Mouse (Mus musculus): Measurements from ENCODE around the gene Acy3. TPM values are rescaled to one million over a fixed set of nuclear protein-coding genes. Genes with fewer than 3 reads are reported as not detected.

Gene Acy3
- polyA plus RNA-seq, 1 experiment = 1,670 TPM

DNA sequence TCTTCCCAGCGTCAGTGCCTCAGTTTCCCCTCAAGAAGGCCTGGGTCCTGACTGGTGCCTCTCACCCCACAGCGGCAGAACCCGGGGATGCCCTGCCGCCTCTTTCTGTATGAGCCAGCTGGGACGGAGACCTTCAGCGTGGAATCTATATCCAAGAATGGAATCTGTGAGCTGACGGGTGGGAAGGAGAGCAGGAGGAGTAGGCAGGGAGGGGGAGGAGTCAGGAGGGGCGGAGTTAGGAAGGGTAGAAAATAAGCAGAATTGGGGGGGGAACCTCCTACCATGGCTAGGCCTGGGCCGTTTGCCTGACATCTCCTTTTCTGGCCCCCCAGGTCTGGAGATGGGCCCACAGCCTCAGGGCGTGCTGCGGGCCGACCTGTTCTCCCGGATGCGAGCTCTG is 1.7 kb downstream of the Acy3 start:
- H3K36me3 ChIP-seq (ENCODE audit: control insufficient read depth, insufficient read depth, low read length) = no peaks in the 10 kb centered on the region; the same call in 1 of the 2 replicates
- H3K27ac ChIP-seq (ENCODE audit: insufficient read depth, low read depth, low read length) = peak overlapping the region; percentile 94; the same call in 1 of the 2 replicates
- peak overlapping the region; percentile 51 for H3K4me3 ChIP-seq (ENCODE audit: insufficient read depth, low read depth, low read length)
- no peaks in the 10 kb centered on the region for H3K27me3 ChIP-seq (replicated peaks; ENCODE audit: control insufficient read depth, insufficient read depth, low read length)
- peaks cover 18% of the 10 kb centered on the region for H3K4me1 ChIP-seq (ENCODE audit: control insufficient read depth, insufficient read depth, low read length)
- 73% methylated on average over 14 of the region's 14 CpGs for WGBS
- peak; percentile 58 for DNase-seq
- TF ChIP-seq CTCF (conservative IDR thresholded peaks at IDR 0.05; ENCODE audit: insufficient read depth, insufficient read length, low read depth, low read length) (no peak), POLR2A (IDR thresholded peaks at IDR 0.05; ENCODE audit: low read depth, low read length) (no peak)

DNA sequence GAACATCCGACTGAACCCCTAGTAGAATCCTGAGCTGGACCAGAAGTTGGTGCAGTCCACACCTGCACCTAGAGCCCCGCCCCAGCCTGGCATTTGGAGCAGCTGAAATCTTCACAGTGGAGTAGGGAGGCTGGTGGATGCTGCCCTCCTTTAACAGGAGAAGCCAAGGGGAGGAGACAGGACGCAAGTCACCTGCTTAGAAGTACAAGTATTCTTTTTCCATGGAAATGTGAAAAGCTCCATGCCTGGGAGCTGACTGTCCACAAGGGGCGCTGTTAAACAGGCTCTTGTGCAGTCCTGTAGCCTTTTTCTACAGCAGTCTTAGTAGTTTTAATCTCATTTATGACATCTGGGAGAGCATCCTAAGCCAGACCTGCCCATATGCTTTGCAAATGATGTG is 2.4 kb downstream of the Acy3 start:
- H3K27ac ChIP-seq (ENCODE audit: insufficient read depth, low read depth, low read length) = no peak overlapping the region
- DNase-seq = peak; percentile 57
- peaks cover 18% of the 10 kb centered on the region for H3K4me1 ChIP-seq (ENCODE audit: control insufficient read depth, insufficient read depth, low read length)
- no peaks in the 10 kb centered on the region; the same call in 1 of the 2 replicates for H3K36me3 ChIP-seq (ENCODE audit: control insufficient read depth, insufficient read depth, low read length)
- no peaks in the 10 kb centered on the region for H3K27me3 ChIP-seq (replicated peaks; ENCODE audit: control insufficient read depth, insufficient read depth, low read length)
- peak overlapping the region; percentile 51 for H3K4me3 ChIP-seq (ENCODE audit: insufficient read depth, low read depth, low read length)
- TF ChIP-seq CTCF (conservative IDR thresholded peaks at IDR 0.05; ENCODE audit: insufficient read depth, insufficient read length, low read depth, low read length) (peak; percentile 36; the same call in 1 of the 2 replicates), POLR2A (IDR thresholded peaks at IDR 0.05; ENCODE audit: low read depth, low read length) (no peak)
- WGBS = 84% methylated on average over 4 of the region's 4 CpGs

DNA sequence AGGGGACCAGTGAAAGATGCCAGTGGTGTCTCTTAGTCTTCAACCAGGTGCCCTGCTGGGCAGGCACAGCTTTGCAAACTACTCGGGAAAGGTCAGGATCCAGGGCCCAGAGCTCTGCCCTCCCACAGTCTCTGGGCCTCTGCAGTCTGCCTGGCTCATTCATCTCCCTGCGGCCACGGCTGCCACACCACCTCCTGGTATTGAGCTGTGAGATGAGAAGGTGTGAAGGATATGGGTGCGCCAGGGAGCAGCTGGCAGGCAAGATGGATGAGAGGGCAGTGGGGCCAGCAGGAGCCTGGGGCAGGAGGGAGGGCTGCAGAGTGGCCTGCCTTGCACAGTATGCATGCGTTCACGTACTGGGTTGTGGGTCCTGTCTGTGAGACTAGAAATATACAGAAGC is 4.4 kb downstream of the Acy3 start:
- H3K27me3 ChIP-seq (replicated peaks; ENCODE audit: control insufficient read depth, insufficient read depth, low read length) = no peaks in the 10 kb centered on the region
- no peak overlapping the region for H3K27ac ChIP-seq (ENCODE audit: insufficient read depth, low read depth, low read length)
- no peaks in the 10 kb centered on the region; the same call in 1 of the 2 replicates for H3K36me3 ChIP-seq (ENCODE audit: control insufficient read depth, insufficient read depth, low read length)
- no peak overlapping the region for H3K4me3 ChIP-seq (ENCODE audit: insufficient read depth, low read depth, low read length)
- 55% methylated on average over 6 of the region's 6 CpGs for WGBS
- peak; percentile 49 for DNase-seq
- TF ChIP-seq POLR2A (IDR thresholded peaks at IDR 0.05; ENCODE audit: low read depth, low read length) (peak; percentile 53), CTCF (conservative IDR thresholded peaks at IDR 0.05; ENCODE audit: insufficient read depth, insufficient read length, low read depth, low read length) (no peak)
- peaks cover 3% of the 10 kb centered on the region; the same call in 1 of the 2 replicates for H3K4me1 ChIP-seq (ENCODE audit: control insufficient read depth, insufficient read depth, low read length)

DNA sequence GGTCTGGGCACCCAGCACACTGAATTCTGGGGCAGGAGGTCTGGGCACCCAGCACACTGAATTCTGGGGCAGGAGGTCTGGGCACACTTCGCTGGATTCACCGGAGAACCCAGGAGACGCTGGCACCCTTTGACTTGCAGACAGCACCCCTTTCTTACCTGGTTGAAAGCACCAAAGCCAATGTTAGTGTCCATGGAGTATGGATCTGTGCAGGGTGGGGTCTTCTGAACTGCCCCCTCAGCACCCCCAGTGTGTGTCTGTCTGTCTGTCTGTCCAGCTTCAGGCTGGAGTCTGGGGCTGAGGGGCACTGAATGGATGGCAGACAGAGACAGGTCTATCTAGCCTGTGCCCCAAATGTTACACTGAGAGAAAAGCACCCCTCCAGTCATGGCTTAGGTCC is 5.2 kb downstream of the Acy3 start:
- no peaks in the 10 kb centered on the region for H3K27me3 ChIP-seq (replicated peaks; ENCODE audit: control insufficient read depth, insufficient read depth, low read length)
- DNase-seq = peak; percentile 57
- no peaks in the 10 kb centered on the region; the same call in 1 of the 2 replicates for H3K36me3 ChIP-seq (ENCODE audit: control insufficient read depth, insufficient read depth, low read length)
- no peak overlapping the region for H3K4me3 ChIP-seq (ENCODE audit: insufficient read depth, low read depth, low read length)
- H3K27ac ChIP-seq (ENCODE audit: insufficient read depth, low read depth, low read length) = no peak overlapping the region
- WGBS = 79% methylated on average over 3 of the region's 3 CpGs
- peaks cover 4% of the 10 kb centered on the region for H3K4me1 ChIP-seq (ENCODE audit: control insufficient read depth, insufficient read depth, low read length)
- TF ChIP-seq POLR2A (IDR thresholded peaks at IDR 0.05; ENCODE audit: low read depth, low read length) = no peak
- no peak for TF ChIP-seq CTCF (conservative IDR thresholded peaks at IDR 0.05; ENCODE audit: insufficient read depth, insufficient read length, low read depth, low read length)

DNA sequence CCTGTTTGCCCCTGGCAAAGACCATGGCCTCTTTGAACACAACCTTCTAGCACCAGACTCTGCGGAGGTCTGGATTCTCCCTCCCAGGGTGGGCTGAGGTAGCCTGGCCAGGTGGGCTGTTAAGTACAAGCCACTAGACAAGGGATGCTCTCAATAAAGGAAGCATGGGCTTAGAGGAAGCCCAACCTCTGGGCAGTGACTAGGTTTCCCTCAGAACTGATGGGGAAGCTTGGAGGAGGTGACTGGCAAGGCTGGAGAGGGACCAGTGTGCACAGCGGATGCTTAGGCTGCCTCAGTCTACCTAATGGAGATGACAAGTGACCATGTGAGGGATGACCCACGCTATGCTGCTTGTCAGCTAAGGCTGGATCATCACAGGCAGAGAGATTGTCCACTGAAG is 5.6 kb downstream of the Acy3 start:
- H3K4me3 ChIP-seq (ENCODE audit: insufficient read depth, low read depth, low read length) = no peak overlapping the region
- whole genome bisulfite sequencing = 75% methylated on average over 3 of the region's 3 CpGs
- no peak overlapping the region for H3K27ac ChIP-seq (ENCODE audit: insufficient read depth, low read depth, low read length)
- no peaks in the 10 kb centered on the region for H3K27me3 ChIP-seq (replicated peaks; ENCODE audit: control insufficient read depth, insufficient read depth, low read length)
- no peaks in the 10 kb centered on the region; the same call in 1 of the 2 replicates for H3K36me3 ChIP-seq (ENCODE audit: control insufficient read depth, insufficient read depth, low read length)
- H3K4me1 ChIP-seq (ENCODE audit: control insufficient read depth, insufficient read depth, low read length) = peaks cover 8% of the 10 kb centered on the region
- DNase-seq = peak; percentile 59
- TF ChIP-seq POLR2A (IDR thresholded peaks at IDR 0.05; ENCODE audit: low read depth, low read length) = peak; percentile 44
- TF ChIP-seq CTCF (conservative IDR thresholded peaks at IDR 0.05; ENCODE audit: insufficient read depth, insufficient read length, low read depth, low read length) = no peak

DNA sequence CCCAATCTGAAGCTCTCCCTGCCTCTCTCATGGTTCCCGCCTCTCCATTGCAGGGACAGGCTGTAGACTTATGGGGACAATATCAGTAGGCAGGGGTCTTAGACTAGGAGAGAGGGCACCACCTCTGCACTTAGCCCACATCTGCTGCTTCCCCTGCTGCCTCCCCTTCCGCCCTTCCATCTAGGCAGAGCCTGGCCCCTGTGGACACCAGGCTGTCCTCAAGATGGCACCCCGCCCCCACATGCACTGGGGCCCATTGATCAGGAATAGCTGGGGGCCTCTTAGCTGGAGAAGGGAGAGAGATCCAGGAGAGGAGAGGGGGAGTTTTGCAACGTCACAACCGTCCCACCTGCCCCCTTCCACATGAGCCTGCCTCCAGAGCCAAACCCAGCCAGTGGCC is 6.0 kb downstream of the Acy3 start, which contains the start of gene Tbx10:
Gene Tbx10 (plus strand): TSS at position 337 of the 400 bp plus-strand sequence.
- TF ChIP-seq POLR2A (IDR thresholded peaks at IDR 0.05; ENCODE audit: low read depth, low read length) (no peak), CTCF (conservative IDR thresholded peaks at IDR 0.05; ENCODE audit: insufficient read depth, insufficient read length, low read depth, low read length) (no peak)
- Histone ChIP-seq H3K4me3 (ENCODE audit: insufficient read depth, low read depth, low read length) (no peak within 1 kb of the TSS), H3K36me3 (ENCODE audit: control insufficient read depth, insufficient read depth, low read length) (no peaks in the 10 kb centered on the region; the same call in 1 of the 2 replicates), H3K27ac (ENCODE audit: insufficient read depth, low read depth, low read length) (no peak within 1 kb of the TSS), H3K27me3 (replicated peaks; ENCODE audit: control insufficient read depth, insufficient read depth, low read length) (no peaks in the 10 kb centered on the region), H3K4me1 (ENCODE audit: control insufficient read depth, insufficient read depth, low read length) (peaks cover 13% of the 10 kb centered on the region)
- peak; percentile 47 for DNase-seq
- WGBS = 61% methylated on average over 5 of the region's 5 CpGs

DNA sequence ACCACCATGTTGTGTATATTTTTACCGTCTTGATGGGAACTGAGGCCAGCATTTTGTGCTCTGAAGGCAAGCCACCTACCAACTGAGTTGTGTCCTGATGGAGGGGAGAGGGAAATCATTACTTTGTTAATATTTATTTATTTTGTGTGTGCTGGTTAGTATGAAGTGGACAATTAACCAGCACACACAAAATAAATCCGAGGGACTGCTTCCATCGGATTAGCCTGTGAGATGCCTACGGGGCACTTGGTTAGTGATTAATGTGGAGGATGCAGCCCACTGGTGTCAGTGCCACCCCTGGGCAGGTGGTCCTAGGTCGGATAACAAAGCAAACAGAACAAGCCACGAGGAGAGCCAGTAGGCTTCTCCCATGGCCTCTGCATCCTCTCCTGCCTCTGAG is 8.6 kb downstream of the Acy3 start:
- 34% methylated on average over 6 of the region's 6 CpGs for WGBS
- Histone ChIP-seq H3K36me3 (ENCODE audit: control insufficient read depth, insufficient read depth, low read length) (no peaks in the 10 kb centered on the region; the same call in 1 of the 2 replicates), H3K4me1 (ENCODE audit: control insufficient read depth, insufficient read depth, low read length) (peaks cover 16% of the 10 kb centered on the region), H3K27me3 (replicated peaks; ENCODE audit: control insufficient read depth, insufficient read depth, low read length) (no peaks in the 10 kb centered on the region), H3K4me3 (ENCODE audit: insufficient read depth, low read depth, low read length) (no peak overlapping the region), H3K27ac (ENCODE audit: insufficient read depth, low read depth, low read length) (peak overlapping the region; percentile 45; the same call in 1 of the 2 replicates)
- no peak for TF ChIP-seq POLR2A (IDR thresholded peaks at IDR 0.05; ENCODE audit: low read depth, low read length)
- TF ChIP-seq CTCF (conservative IDR thresholded peaks at IDR 0.05; ENCODE audit: insufficient read depth, insufficient read length, low read depth, low read length) = no peak
- peak; percentile 59 for DNase-seq
